Mouse (Mus musculus) neutrophil, adult 5-6 weeks (primary cell): ENCODE data around the gene Hnrnph3. TPM values are rescaled to one million over a fixed set of nuclear protein-coding genes. Genes with fewer than 3 reads are reported as not detected.

Experiments used
- ATAC-seq: fragments of 151-379, 151-347 bp; 2 replicates; pipeline ENCODE4 v1.8.0; 2017; ENCODE audit warnings: mild to moderate bottlenecking, moderate TSS enrichment; ENCODE audit not compliant: insufficient number of reproducible peaks, poor library complexity, low FRiP score, severe bottlenecking; ENCODE audit errors: extremely low read depth
- total RNA-seq: library from RNA; stranded (forward); fragments of 200-1000 nt; gene quantifications from 2 replicates; pipeline ENCODE4 v1.2.3, GENCODE M21; 2017

Gene Hnrnph3
- total RNA-seq, 1 experiment from 2014 or later = 127 TPM

GRCm38 (mm10) chr10:63038571-63039320 is 14.7 kb upstream of the Hnrnph3 start:
- no peak for ATAC-seq

- no peak for ATAC-seq
Observed at GRCm38 (mm10) chr10:63032956-63033355, 8.9 kb upstream of the Hnrnph3 start.

GRCm38 (mm10) chr10:63032267-63032666 is 8.2 kb upstream of the Hnrnph3 start:
- ATAC-seq = no peak

GRCm38 (mm10) chr10:63028396-63028795 is 4.4 kb upstream of the Hnrnph3 start:
- no peak for ATAC-seq

- no peak for ATAC-seq
Observed at GRCm38 (mm10) chr10:63027376-63028161, 3.6 kb upstream of the Hnrnph3 start.

- no peak for ATAC-seq
Observed at GRCm38 (mm10) chr10:63026795-63027160, 2.8 kb upstream of the Hnrnph3 start.

GRCm38 (mm10) chr10:63026156-63026794 is 2.3 kb upstream of the Hnrnph3 start:
- ATAC-seq = no peak

- ATAC-seq = no peak
Observed at GRCm38 (mm10) chr10:63025491-63026011, 1.5 kb upstream of the Hnrnph3 start.

GRCm38 (mm10) chr10:63025016-63025415 is 999 bp upstream of the Hnrnph3 start:
- ATAC-seq = no peak

GRCm38 (mm10) chr10:63024580-63024910 is 528 bp upstream of the Hnrnph3 start:
- ATAC-seq = no peak

GRCm38 (mm10) chr10:63023121-63023748 is 782 bp downstream of the Hnrnph3 start:
- 0 out of 2 replicates have a peak, but pooled peaks have one; percentile 9 for ATAC-seq

- ATAC-seq = no peak
Observed at GRCm38 (mm10) chr10:63022541-63023120, 1.4 kb downstream of the Hnrnph3 start.

GRCm38 (mm10) chr10:63021702-63022101 is 2.3 kb downstream of the Hnrnph3 start:
- ATAC-seq = no peak

GRCm38 (mm10) chr10:63019304-63019703 is 4.7 kb downstream of the Hnrnph3 start:
- no peak for ATAC-seq

- no peak for ATAC-seq
Observed at GRCm38 (mm10) chr10:63014168-63014567, 9.8 kb downstream of the Hnrnph3 start.

GRCm38 (mm10) chr10:63013476-63013875 is 10.5 kb downstream of the Hnrnph3 start:
- ATAC-seq = no peak

GRCm38 (mm10) chr10:63011556-63011955 is 12.5 kb downstream of the Hnrnph3 start:
- ATAC-seq = no peak

- ATAC-seq = no peak
Observed at GRCm38 (mm10) chr10:63010268-63010667, 13.7 kb downstream of the Hnrnph3 start.

- no peak for ATAC-seq
Observed at GRCm38 (mm10) chr10:63008193-63008592, 15.8 kb downstream of the Hnrnph3 start.
